Mouse (Mus musculus) thymus, postnatal 0 days (tissue): ENCODE results near the gene Slc19a1. TPM values are rescaled to one million over a fixed set of nuclear protein-coding genes. Genes with fewer than 3 reads are reported as not detected.
A peak's percentile ranks its signal among the peaks of the same experiment; 100 is the strongest.

Experiments used
- DNase-seq: peaks from one replicate; pipeline ENCODE4 v3.0.0-alpha.2; 2015; ENCODE audit warnings: low spot score
- polyA plus RNA-seq: library from polyadenylated mRNA; unstranded; fragments of >200 nt; fragmentation: Nextera tagmentation; extraction: Ambion mirVana; gene quantifications from 2 replicates; pipeline ENCODE4 v1.2.1, GENCODE M21; 2015

The Slc19a1 gene
- polyA plus RNA-seq, 1 experiment from 2014 or later: 23.6 TPM

GRCm38 (mm10) chr10:77032591-77033322 is 716 bp downstream of the Slc19a1 start:
- peak; percentile 97 for DNase-seq

- peak; percentile 21 for DNase-seq
These were observed 1.4 kb downstream of the Slc19a1 start for GRCm38 (mm10) chr10:77033323-77034025.

GRCm38 (mm10) chr10:77035487-77035886 is 3.4 kb downstream of the Slc19a1 start:
- no peak for DNase-seq

- DNase-seq: no peak
These were observed 6.6 kb downstream of the Slc19a1 start for GRCm38 (mm10) chr10:77038579-77039174.

DNA sequence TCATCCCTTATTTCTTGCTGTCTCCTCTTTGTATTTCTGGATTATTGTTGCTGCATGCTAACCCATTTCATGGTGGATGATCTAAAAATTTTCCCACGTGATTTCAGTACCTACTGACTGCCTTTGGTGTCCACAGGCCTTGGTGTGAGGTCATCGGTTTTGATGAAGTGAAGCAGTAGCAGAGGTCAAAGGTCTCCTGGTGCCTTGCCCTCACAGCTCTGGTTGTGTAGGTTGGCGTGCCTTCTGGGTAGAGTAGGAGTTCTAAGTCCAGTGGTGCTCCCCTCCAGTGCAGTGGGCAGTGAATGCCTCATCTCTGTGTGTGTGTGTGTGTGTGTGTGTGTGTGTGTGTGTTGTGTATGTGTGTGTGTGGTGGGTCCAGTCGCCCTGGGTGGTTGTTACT is 16.2 kb downstream of the Slc19a1 start:
- DNase-seq: no peak

- no peak for DNase-seq
These were observed 16.6 kb downstream of the Slc19a1 start for GRCm38 (mm10) chr10:77048606-77049005.

DNA sequence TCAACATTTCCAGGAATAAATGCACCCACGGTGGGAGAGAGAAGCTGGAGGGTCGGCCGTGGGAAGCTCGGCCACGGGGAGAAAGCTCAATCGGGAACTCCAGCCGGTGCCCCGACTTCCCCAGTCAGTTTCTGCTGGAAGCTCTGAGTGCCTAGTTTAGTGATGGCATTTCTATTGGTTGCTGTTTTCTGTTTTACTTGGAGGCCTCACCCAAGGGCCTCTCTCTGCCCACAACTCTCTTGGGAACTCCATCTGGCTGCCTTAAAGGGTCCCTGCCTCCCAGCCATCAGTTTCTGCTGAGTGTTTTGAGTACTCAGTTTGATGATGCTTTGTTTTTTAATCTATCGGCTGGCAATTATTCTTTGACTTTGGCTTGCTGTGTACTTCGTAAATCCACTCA is 24.7 kb downstream of the Slc19a1 start:
- DNase-seq: no peak

GRCm38 (mm10) chr10:77061426-77061825 is 29.4 kb downstream of the Slc19a1 start:
- DNase-seq: no peak

GRCm38 (mm10) chr10:77062393-77063010 is 30.5 kb downstream of the Slc19a1 start:
- no peak for DNase-seq

GRCm38 (mm10) chr10:77064239-77064638 is 32.2 kb downstream of the Slc19a1 start:
- no peak for DNase-seq

DNA sequence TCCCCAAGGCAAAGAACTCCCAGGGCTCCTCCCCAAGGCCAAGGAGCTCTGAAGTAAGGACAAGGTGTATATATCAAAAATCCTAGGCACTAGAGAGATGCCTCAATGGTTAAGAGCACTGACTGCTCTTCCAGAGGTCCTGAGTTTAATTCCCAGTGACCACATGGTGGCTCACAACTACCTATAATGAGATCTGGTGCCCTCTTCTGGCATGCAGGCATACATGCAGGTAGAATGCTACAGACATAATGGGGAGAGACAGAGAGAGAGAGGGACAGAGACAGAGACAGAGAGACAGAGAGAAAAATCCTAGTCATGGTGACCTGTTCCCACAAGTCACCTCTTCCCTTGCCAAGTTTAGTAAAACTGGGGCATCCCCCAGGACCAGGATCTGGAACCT is 32.6 kb downstream of the Slc19a1 start:
- DNase-seq: no peak

GRCm38 (mm10) chr10:77068469-77068868 is 36.4 kb downstream of the Slc19a1 start:
- no peak for DNase-seq

GRCm38 (mm10) chr10:77070072-77070471 is 38.0 kb downstream of the Slc19a1 start:
- peak; percentile 47 for DNase-seq

DNA sequence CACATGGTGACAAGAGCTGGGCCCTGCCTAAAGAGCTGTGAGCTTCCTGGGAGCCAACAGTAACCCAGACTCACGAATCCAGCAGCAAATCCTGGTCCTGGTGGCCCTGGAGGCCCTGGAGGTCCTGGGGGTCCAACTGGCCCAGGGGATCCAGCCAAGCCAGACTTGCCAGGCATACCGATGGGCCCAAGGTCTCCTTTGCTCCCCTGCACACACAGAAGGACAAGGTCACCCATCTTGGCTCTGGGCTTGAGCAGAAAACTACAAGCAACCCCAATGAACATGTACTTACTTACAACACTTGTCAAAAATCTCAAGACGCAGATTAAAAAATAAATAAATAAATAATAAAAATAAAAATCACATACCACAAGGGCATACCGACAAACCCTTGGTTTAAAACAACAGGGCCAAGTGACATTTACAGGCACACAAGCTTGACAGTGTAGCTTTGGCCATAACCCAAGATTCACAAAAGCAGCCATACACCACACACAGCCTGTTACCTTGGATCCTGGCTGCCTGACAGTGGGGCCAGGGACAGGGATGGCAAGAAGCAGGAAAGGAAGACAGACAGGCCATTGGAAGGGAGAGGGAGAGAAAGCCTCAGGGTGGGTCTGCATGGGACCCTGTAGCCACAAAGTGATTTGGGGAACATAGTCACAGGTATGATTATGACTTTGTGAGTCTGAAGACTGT is 42.4 kb downstream of the Slc19a1 start:
- no peak for DNase-seq

DNA sequence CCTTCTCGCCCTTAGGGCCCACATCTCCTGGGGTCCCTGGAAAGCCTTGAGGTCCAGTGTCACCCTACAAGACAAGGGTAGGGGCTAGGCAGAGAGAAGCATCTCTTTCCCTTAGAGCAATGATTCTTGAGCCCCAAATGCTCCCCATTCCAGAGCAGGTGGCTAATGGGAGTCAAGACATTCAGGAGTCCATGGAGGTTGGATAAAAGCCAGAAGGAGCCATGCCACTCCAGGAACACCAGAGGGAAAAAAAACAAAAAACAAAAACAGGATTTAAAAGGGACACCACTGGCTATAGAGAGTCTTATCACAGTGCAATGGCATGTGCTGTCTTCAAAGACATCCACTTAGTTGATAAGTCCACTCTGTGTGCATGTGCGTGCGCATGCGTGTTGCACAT is 46.4 kb downstream of the Slc19a1 start:
- no peak for DNase-seq

DNA sequence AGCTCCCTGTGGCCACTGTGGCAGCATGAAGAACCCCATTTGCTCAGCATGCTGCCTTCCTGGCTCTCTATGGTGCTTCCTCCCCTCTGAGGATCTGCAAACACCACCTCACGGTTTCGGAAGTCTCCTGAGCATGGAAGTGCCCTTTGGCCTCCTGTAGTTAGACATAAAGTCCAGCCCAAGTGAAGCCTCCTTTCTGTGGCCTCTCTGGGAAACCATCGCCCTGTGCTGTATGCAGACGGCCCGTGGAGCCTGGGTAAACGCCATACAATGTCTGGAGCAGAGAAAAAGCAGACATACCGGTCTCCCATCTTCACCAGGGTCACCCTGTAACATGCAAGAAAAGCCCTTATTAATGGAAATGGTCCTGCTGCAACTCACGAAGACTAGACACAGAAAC is 46.9 kb downstream of the Slc19a1 start:
- no peak for DNase-seq

- DNase-seq: peak; percentile 81
These were observed 50.4 kb downstream of the Slc19a1 start for GRCm38 (mm10) chr10:77082453-77082852.

GRCm38 (mm10) chr10:77082921-77083320 is 50.9 kb downstream of the Slc19a1 start:
- DNase-seq: no peak

GRCm38 (mm10) chr10:77084568-77084967 is 52.5 kb downstream of the Slc19a1 start:
- no peak for DNase-seq

DNA sequence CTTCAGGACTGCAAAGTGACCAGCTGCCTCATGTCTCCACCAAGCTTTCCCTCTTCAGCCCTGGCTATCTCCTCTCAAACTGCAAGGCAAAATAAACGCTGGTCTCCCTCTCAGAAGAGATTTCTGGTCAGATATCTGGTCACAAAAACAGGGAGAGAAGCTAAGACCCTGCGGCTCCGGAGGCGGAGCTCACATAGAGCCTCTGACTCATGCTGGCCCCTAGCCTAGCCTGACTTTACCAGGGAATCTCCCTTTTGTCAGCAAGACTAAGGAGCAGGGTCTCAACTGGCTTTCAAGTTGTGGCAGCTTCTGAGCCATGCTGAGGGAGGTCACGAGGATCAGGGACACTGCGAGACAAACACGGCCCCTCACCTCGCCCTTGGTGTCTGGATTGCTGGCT is 57.3 kb downstream of the Slc19a1 start:
- no peak for DNase-seq

DNA sequence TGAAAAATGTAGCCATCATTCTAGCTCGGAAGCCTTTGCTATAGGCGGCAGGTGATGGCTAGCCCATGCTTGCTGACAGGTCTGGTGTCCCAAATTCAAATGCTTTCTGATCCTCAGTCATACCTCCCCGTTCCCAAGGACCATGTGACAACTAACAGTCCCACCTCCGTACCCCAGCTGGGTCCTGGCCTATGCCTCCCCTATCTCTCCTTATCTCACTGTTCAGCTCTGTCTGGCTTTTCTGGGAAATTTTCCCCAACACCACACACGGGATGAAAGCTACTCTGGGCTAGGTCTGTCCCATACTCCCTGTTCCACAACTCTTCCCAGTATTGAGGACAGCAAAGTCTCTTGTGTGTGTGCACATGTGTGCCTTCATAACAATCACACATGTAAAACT is 58.0 kb downstream of the Slc19a1 start:
- no peak for DNase-seq
